Mouse (Mus musculus) megakaryocyte, embryonic 14.5 days (primary cell): ENCODE results near the gene Upp2.

ENCODE experiments used
- FLI1 ChIP-seq: IDR thresholded peaks from 2 replicates; pipeline ENCODE4 v1.6.1; 2012; ENCODE audit warnings: low read length, inconsistent platforms, mixed read lengths
- GATA1 ChIP-seq: IDR thresholded peaks from 3 replicates; pipeline ENCODE4 v1.6.1; 2012; ENCODE audit warnings: mixed read lengths, low read length, inconsistent platforms, borderline replicate concordance

DNA sequence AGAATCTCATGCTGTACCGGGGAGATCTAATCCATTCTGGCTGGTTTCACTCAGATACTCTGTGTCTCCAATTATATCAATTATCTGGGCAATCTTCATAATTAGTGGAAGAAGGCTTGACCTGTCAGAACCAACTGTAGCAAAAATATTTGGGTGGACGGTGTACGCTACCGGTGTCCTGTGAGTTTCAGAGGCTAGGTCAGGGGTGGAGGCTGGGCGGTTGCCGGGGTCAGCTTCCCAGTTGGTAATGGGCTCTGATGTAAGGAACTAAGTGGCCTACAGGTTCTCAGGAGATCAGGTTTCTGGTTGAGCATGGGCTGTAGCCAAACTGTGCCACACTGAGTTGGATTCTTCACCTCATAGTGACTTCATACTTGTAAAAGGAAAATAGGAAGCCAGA lies 136.1 kb downstream of the Upp2 start:
- TF ChIP-seq GATA1 (no peak), FLI1 (no peak)
